Mouse (Mus musculus): Measurements from ENCODE around the gene Kncn. TPM values are rescaled to one million over a fixed set of nuclear protein-coding genes. Genes with fewer than 3 reads are reported as not detected.

The Kncn gene
- total and polyA plus RNA-seq, 3 experiments = not detected

GRCm38 (mm10) chr4:115931556-115932088 is 47.4 kb downstream of the Kncn start:
- no peaks in the 10 kb centered on the region for H3K4me1 ChIP-seq (ENCODE audit: insufficient read depth, low read depth, low read length)
- peaks cover 5% of the 10 kb centered on the region for H3K27me3 ChIP-seq (ENCODE audit: insufficient read depth, low read length)
- DNase-seq (ENCODE audit: low spot score) (no peak), ATAC-seq (ENCODE audit: extremely low read depth, insufficient number of reproducible peaks, low FRiP score, poor library complexity, severe bottlenecking) (no peak)
- H3K9me3 ChIP-seq (replicated peaks) = no peaks in the 10 kb centered on the region
- H3K4me3 ChIP-seq (ENCODE audit: low read depth, low read length) = no peak overlapping the region
- no peak for TF ChIP-seq TAL1 (conservative IDR thresholded peaks at IDR 0.05; ENCODE audit: low read depth, low read length)
- TF ChIP-seq GATA1 (IDR thresholded peaks at IDR 0.05; ENCODE audit: borderline replicate concordance, low read length) = no peak
- no peak for TF ChIP-seq CTCF (IDR thresholded peaks at IDR 0.05; ENCODE audit: low read depth, low read length)
- no peak for TF ChIP-seq POLR2AphosphoS5 (IDR thresholded peaks at IDR 0.05; ENCODE audit: insufficient replicate concordance, low read depth, low read length)
- TF ChIP-seq GATA2 (IDR thresholded peaks at IDR 0.05; ENCODE audit: borderline replicate concordance, low read depth, low read length) = no peak
- H3K36me3 ChIP-seq (replicated peaks) = no peaks in the 10 kb centered on the region

GRCm38 (mm10) chr4:115935835-115936581 is 51.8 kb downstream of the Kncn start:
- Histone ChIP-seq H3K9me3 (replicated peaks) (no peaks in the 10 kb centered on the region), H3K36me3 (replicated peaks) (no peaks in the 10 kb centered on the region), H3K4me1 (ENCODE audit: insufficient read depth, low read depth, low read length) (no peaks in the 10 kb centered on the region), H3K27me3 (ENCODE audit: insufficient read depth, low read length) (peaks cover 5% of the 10 kb centered on the region; the same call in 1 of the 2 replicates), H3K4me3 (ENCODE audit: low read depth, low read length) (no peak overlapping the region)
- TF ChIP-seq CTCF (IDR thresholded peaks at IDR 0.05; ENCODE audit: low read depth, low read length) = no peak
- TF ChIP-seq GATA1 (IDR thresholded peaks at IDR 0.05; ENCODE audit: borderline replicate concordance, low read length) = no peak
- TF ChIP-seq POLR2AphosphoS5 (IDR thresholded peaks at IDR 0.05; ENCODE audit: insufficient replicate concordance, low read depth, low read length) = no peak
- no peak for TF ChIP-seq TAL1 (conservative IDR thresholded peaks at IDR 0.05; ENCODE audit: low read depth, low read length)
- TF ChIP-seq GATA2 (IDR thresholded peaks at IDR 0.05; ENCODE audit: borderline replicate concordance, low read depth, low read length) = no peak
- no peak for ATAC-seq (ENCODE audit: extremely low read depth, insufficient number of reproducible peaks, low FRiP score, poor library complexity, severe bottlenecking)
- DNase-seq (ENCODE audit: low spot score) = no peak

GRCm38 (mm10) chr4:115936646-115937045 is 52.4 kb downstream of the Kncn start:
- DNase-seq (ENCODE audit: low spot score) (no peak), ATAC-seq (ENCODE audit: extremely low read depth, insufficient number of reproducible peaks, low FRiP score, poor library complexity, severe bottlenecking) (no peak)
- H3K9me3 ChIP-seq (replicated peaks) = no peaks in the 10 kb centered on the region
- no peak overlapping the region for H3K4me3 ChIP-seq (ENCODE audit: low read depth, low read length)
- H3K36me3 ChIP-seq (replicated peaks) = no peaks in the 10 kb centered on the region
- no peaks in the 10 kb centered on the region for H3K4me1 ChIP-seq (ENCODE audit: insufficient read depth, low read depth, low read length)
- H3K27me3 ChIP-seq (ENCODE audit: insufficient read depth, low read length) = peaks cover 5% of the 10 kb centered on the region; the same call in 1 of the 2 replicates
- no peak for TF ChIP-seq CTCF (IDR thresholded peaks at IDR 0.05; ENCODE audit: low read depth, low read length)
- no peak for TF ChIP-seq GATA2 (IDR thresholded peaks at IDR 0.05; ENCODE audit: borderline replicate concordance, low read depth, low read length)
- TF ChIP-seq GATA1 (IDR thresholded peaks at IDR 0.05; ENCODE audit: borderline replicate concordance, low read length) = no peak
- no peak for TF ChIP-seq TAL1 (conservative IDR thresholded peaks at IDR 0.05; ENCODE audit: low read depth, low read length)
- no peak for TF ChIP-seq POLR2AphosphoS5 (IDR thresholded peaks at IDR 0.05; ENCODE audit: insufficient replicate concordance, low read depth, low read length)

GRCm38 (mm10) chr4:115937061-115937976 is 53.1 kb downstream of the Kncn start:
- peaks cover 5% of the 10 kb centered on the region; the same call in 1 of the 2 replicates for H3K27me3 ChIP-seq (ENCODE audit: insufficient read depth, low read length)

GRCm38 (mm10) chr4:115938276-115939160 is 54.3 kb downstream of the Kncn start:
- DNase-seq (ENCODE audit: low spot score) = no peak
- Histone ChIP-seq H3K4me1 (ENCODE audit: insufficient read depth, low read depth, low read length) (no peaks in the 10 kb centered on the region), H3K36me3 (replicated peaks) (no peaks in the 10 kb centered on the region), H3K27me3 (ENCODE audit: insufficient read depth, low read length) (peaks cover 8% of the 10 kb centered on the region; the same call in 1 of the 2 replicates), H3K9me3 (replicated peaks) (no peaks in the 10 kb centered on the region), H3K4me3 (ENCODE audit: low read depth, low read length) (no peak overlapping the region)
- no peak for ATAC-seq (ENCODE audit: extremely low read depth, insufficient number of reproducible peaks, low FRiP score, poor library complexity, severe bottlenecking)
- TF ChIP-seq CTCF (IDR thresholded peaks at IDR 0.05; ENCODE audit: low read depth, low read length) = no peak
- TF ChIP-seq TAL1 (conservative IDR thresholded peaks at IDR 0.05; ENCODE audit: low read depth, low read length) = no peak
- TF ChIP-seq POLR2AphosphoS5 (IDR thresholded peaks at IDR 0.05; ENCODE audit: insufficient replicate concordance, low read depth, low read length) = no peak
- TF ChIP-seq GATA1 (IDR thresholded peaks at IDR 0.05; ENCODE audit: borderline replicate concordance, low read length) = no peak

More at GRCm38 (mm10) chr4:115937061-115937976, 53.1 kb downstream of the Kncn start:
- TF ChIP-seq TAL1 (conservative IDR thresholded peaks at IDR 0.05; ENCODE audit: low read depth, low read length) (no peak), POLR2AphosphoS5 (IDR thresholded peaks at IDR 0.05; ENCODE audit: insufficient replicate concordance, low read depth, low read length) (no peak), GATA1 (IDR thresholded peaks at IDR 0.05; ENCODE audit: borderline replicate concordance, low read length) (no peak), CTCF (IDR thresholded peaks at IDR 0.05; ENCODE audit: low read depth, low read length) (no peak), GATA2 (IDR thresholded peaks at IDR 0.05; ENCODE audit: borderline replicate concordance, low read depth, low read length) (no peak)
- Histone ChIP-seq H3K9me3 (replicated peaks) (no peaks in the 10 kb centered on the region), H3K4me1 (ENCODE audit: insufficient read depth, low read depth, low read length) (no peaks in the 10 kb centered on the region), H3K4me3 (ENCODE audit: low read depth, low read length) (no peak overlapping the region), H3K36me3 (replicated peaks) (no peaks in the 10 kb centered on the region)
- DNase-seq (ENCODE audit: low spot score) (no peak), ATAC-seq (ENCODE audit: extremely low read depth, insufficient number of reproducible peaks, low FRiP score, poor library complexity, severe bottlenecking) (no peak)

Other genes with a start within 250 kb of the Kncn start
- gene Cyp4b1, start 236.7 kb upstream of the Kncn start, total RNA-seq (2014; fragmentation: Nextera tagmentation) = not detected in 2 replicates
- not detected in 2 replicates for gene Cyp4b1, start 236.7 kb upstream of the Kncn start, total RNA-seq (2017)
- not detected in 2 replicates for gene Cyp4b1, start 236.7 kb upstream of the Kncn start, polyA plus RNA-seq (2012)
- 113 and 146 TPM in 2 replicates for gene Efcab14, start 146.7 kb upstream of the Kncn start, total RNA-seq (2014; fragmentation: Nextera tagmentation)
- gene Efcab14, start 146.7 kb upstream of the Kncn start, total RNA-seq (2017) = 27.2 and 32.8 TPM in 2 replicates
- 14.2 and 18.6 TPM in 2 replicates for gene Efcab14, start 146.7 kb upstream of the Kncn start, polyA plus RNA-seq (2012)
- not detected in 2 replicates for gene Tex38, start 103.4 kb upstream of the Kncn start, total RNA-seq (2014; fragmentation: Nextera tagmentation)
- gene Tex38, start 103.4 kb upstream of the Kncn start, total RNA-seq (2017) = 0.23 TPM in 1 of 2 replicates, not detected in the other
- not detected in 2 replicates for gene Tex38, start 103.4 kb upstream of the Kncn start, polyA plus RNA-seq (2012)
- gene Atpaf1, start 99.6 kb upstream of the Kncn start, total RNA-seq (2014; fragmentation: Nextera tagmentation) = 26.9 and 32.3 TPM in 2 replicates
- 10.4 and 13.5 TPM in 2 replicates for gene Atpaf1, start 99.6 kb upstream of the Kncn start, total RNA-seq (2017)
- gene Atpaf1, start 99.6 kb upstream of the Kncn start, polyA plus RNA-seq (2012) = 11.1 and 13.3 TPM in 2 replicates
- 7.1 and 7.9 TPM in 2 replicates for gene Mob3c, start 56.3 kb upstream of the Kncn start, total RNA-seq (2014; fragmentation: Nextera tagmentation)
- 16.7 and 20.9 TPM in 2 replicates for gene Mob3c, start 56.3 kb upstream of the Kncn start, total RNA-seq (2017)
- 7.9 TPM in 2 replicates for gene Mob3c, start 56.3 kb upstream of the Kncn start, polyA plus RNA-seq (2012)
- gene Mknk1, start 45.2 kb upstream of the Kncn start, total RNA-seq (2014; fragmentation: Nextera tagmentation) = 78.5 and 86.9 TPM in 2 replicates
- gene Mknk1, start 45.2 kb upstream of the Kncn start, total RNA-seq (2017) = 78.7 and 111 TPM in 2 replicates
- 34.9 and 39.8 TPM in 2 replicates for gene Mknk1, start 45.2 kb upstream of the Kncn start, polyA plus RNA-seq (2012)
- not detected in 2 replicates for gene 6430628N08Rik, start 6.3 kb downstream of the Kncn start, total RNA-seq (2014; fragmentation: Nextera tagmentation)
- not detected in 2 replicates for gene 6430628N08Rik, start 6.3 kb downstream of the Kncn start, total RNA-seq (2017)
- gene 6430628N08Rik, start 6.3 kb downstream of the Kncn start, polyA plus RNA-seq (2012) = not detected in 2 replicates
- not detected in 2 replicates for gene Dmbx1, start 55.5 kb downstream of the Kncn start, total RNA-seq (2014; fragmentation: Nextera tagmentation)
- 0.06 and 0.11 TPM in 2 replicates for gene Dmbx1, start 55.5 kb downstream of the Kncn start, total RNA-seq (2017)
- 0.01 TPM in 1 of 2 replicates, not detected in the other for gene Dmbx1, start 55.5 kb downstream of the Kncn start, polyA plus RNA-seq (2012)
- 0.73 and 1.7 TPM in 2 replicates for gene Faah, start 133.5 kb downstream of the Kncn start, total RNA-seq (2014; fragmentation: Nextera tagmentation)
- gene Faah, start 133.5 kb downstream of the Kncn start, total RNA-seq (2017) = 1.0 and 1.4 TPM in 2 replicates
- gene Faah, start 133.5 kb downstream of the Kncn start, polyA plus RNA-seq (2012) = 0.46 and 0.78 TPM in 2 replicates
- gene Nsun4, start 169.5 kb downstream of the Kncn start, total RNA-seq (2014; fragmentation: Nextera tagmentation) = 11.7 and 25.6 TPM in 2 replicates
- gene Nsun4, start 169.5 kb downstream of the Kncn start, total RNA-seq (2017) = 13.6 and 14.6 TPM in 2 replicates
- gene Nsun4, start 169.5 kb downstream of the Kncn start, polyA plus RNA-seq (2012) = 0.31 and 0.32 TPM in 2 replicates
- 103 and 132 TPM in 2 replicates for gene Uqcrh, start 190.7 kb downstream of the Kncn start, total RNA-seq (2014; fragmentation: Nextera tagmentation)
- 455 and 620 TPM in 2 replicates for gene Uqcrh, start 190.7 kb downstream of the Kncn start, total RNA-seq (2017)
- gene Uqcrh, start 190.7 kb downstream of the Kncn start, polyA plus RNA-seq (2012) = 31.1 and 31.2 TPM in 2 replicates
- gene Lrrc41, start 190.9 kb downstream of the Kncn start, total RNA-seq (2014; fragmentation: Nextera tagmentation) = 89.0 and 109 TPM in 2 replicates
- gene Lrrc41, start 190.9 kb downstream of the Kncn start, total RNA-seq (2017) = 44.9 and 49.4 TPM in 2 replicates
- gene Lrrc41, start 190.9 kb downstream of the Kncn start, polyA plus RNA-seq (2012) = 36.3 and 55.8 TPM in 2 replicates
- gene Rad54l, start 239.3 kb downstream of the Kncn start, total RNA-seq (2014; fragmentation: Nextera tagmentation) = 46.1 and 56.1 TPM in 2 replicates
- gene Rad54l, start 239.3 kb downstream of the Kncn start, total RNA-seq (2017) = 43.2 and 47.0 TPM in 2 replicates
- 2.4 and 3.4 TPM in 2 replicates for gene Rad54l, start 239.3 kb downstream of the Kncn start, polyA plus RNA-seq (2012)
- gene Pomgnt1, start 239.4 kb downstream of the Kncn start, total RNA-seq (2014; fragmentation: Nextera tagmentation) = 35.2 and 40.5 TPM in 2 replicates
- 37.2 and 47.0 TPM in 2 replicates for gene Pomgnt1, start 239.4 kb downstream of the Kncn start, total RNA-seq (2017)
- gene Pomgnt1, start 239.4 kb downstream of the Kncn start, polyA plus RNA-seq (2012) = 5.5 and 6.2 TPM in 2 replicates

All from G1E (cell line).